Mouse (Mus musculus) Patski (cell line): ENCODE results near the gene Rdh7. TPM values are rescaled to one million over a fixed set of nuclear protein-coding genes. Genes with fewer than 3 reads are reported as not detected.
"Not testable (repeated sequence)": the region's sequence is repeated elsewhere in the genome, so short reads cannot be mapped to it uniquely, and the experiment has no call there.

Experiments used
- ATAC-seq: fragments of 100-300 bp; one replicate; pipeline ENCODE4 v1.8.0; 2021
- CTCF ChIA-PET: fragments of 350-600 bp; sonication (Branson Sonifier 250); formaldehyde crosslinking; loops from one replicate; lab custom pipeline; 2022; ENCODE audit warnings: inconsistent platforms; lab: Charles Lee
- POLR2A ChIA-PET: fragments of 350-600 bp; sonication (Branson Sonifier 250); formaldehyde crosslinking; loops from one replicate; lab custom pipeline; 2022; ENCODE audit warnings: antibody characterized with exemption, inconsistent platforms; lab: Charles Lee
- DNase-seq: peaks from one replicate; pipeline ENCODE4 v3.0.0-alpha.2; 2011; ENCODE audit warnings: low read depth, low spot score
- H3K27me3 ChIP-seq: fragments of 371-371 bp; one replicate; pipeline ENCODE4 v1.5.1; 2021
- CTCF ChIP-seq: fragments of 100-300 bp; IDR thresholded peaks from one replicate; pipeline ENCODE4 v1.5.1; 2021
- in situ Hi-C: fragments of 300-500 bp; cut with MboI; formaldehyde crosslinking; loops from 3 replicates; pipeline ENCODE4 v1.11.1; 2018; ENCODE audit warnings: low pct_unique_long_range_greater_than_20kb, mixed read lengths
- polyA plus RNA-seq: library from polyadenylated mRNA; unstranded; gene quantifications from one replicate; pipeline ENCODE4 v1.2.3, GENCODE M21; 2021

Gene Rdh7
- polyA plus RNA-seq: not detected

DNA sequence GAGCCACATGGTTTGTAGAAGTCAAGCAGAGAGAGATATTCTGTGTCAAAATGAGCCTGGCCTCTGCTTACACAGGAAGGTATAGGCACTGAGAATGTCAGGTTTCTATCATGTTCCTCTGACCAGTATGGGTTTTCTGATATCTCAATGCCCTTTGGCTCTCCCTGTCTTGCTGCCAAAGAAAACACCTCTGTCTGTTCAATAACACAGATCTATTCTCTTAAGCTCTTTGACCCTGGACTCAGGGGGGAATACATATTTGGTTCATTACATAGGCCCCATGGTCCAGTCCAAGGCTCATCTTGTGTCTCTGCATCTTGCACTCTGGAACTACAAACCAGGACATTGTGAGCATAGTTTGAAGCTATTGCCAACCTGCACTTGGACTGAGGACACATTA lies at the start of gene Rdh7:
Gene Rdh7 (minus strand): TSS at position 213 of the 400 bp plus-strand sequence.
- CTCF ChIA-PET: no interaction called here
- no peak for TF ChIP-seq CTCF

DNA sequence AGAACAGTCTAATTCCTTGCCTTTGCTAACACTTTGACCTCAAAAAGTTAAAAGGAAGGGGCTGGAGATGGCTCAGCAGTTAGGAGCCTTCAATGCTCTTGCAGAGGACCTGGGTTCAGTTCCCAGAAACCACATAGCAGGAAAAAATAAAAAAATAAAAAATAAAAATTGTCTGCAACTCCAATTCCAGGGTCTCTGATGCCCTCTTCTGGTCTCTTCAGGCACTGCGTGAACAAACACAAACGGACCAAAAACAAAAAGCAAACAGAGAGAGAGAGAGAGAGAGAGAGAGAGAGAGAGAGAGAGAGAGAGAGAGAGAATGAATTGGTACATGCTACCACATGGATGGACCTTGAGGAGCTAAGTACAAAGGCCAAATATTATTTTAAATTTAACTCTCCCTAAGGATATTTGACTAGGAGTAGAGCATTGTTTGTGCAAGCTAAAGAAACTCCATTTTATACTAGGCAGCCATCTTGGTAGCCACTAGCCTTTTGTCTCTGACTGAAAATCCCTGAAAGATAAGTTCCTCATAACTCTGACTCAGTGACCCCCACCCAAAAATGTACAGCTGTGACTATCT lies 48.9 kb upstream of the Rdh7 start:
- TF ChIP-seq CTCF: peak; percentile 80
- ChIA-PET CTCF (interaction anchor here (0.6 to 4.4 kb wide), 14 partner anchors 9 to 296 kb away, joined by 3 to 19 read pairs (median 4); partner anchors contain the start of gene Zbtb39), POLR2A (interaction anchor here (0.7 kb wide), 1 partner anchor 152 kb away, joined by 9 read pairs; no protein-coding TSS in a partner anchor)
- no peaks in the 10 kb centered on the region for H3K27me3 ChIP-seq
- no peak for DNase-seq
- no peak for ATAC-seq
- in situ Hi-C loops: loop anchor here (5.0 kb wide), 1 partner anchor 195 kb away; no protein-coding TSS in a partner anchor

More for the DNA sequence above, at the start of gene Rdh7:
- H3K27me3 ChIP-seq: no peaks in the 10 kb centered on the region
- in situ Hi-C loops: no loop called here
- DNase-seq (no peak), ATAC-seq (no peak)
- POLR2A ChIA-PET: no interaction called here

DNA sequence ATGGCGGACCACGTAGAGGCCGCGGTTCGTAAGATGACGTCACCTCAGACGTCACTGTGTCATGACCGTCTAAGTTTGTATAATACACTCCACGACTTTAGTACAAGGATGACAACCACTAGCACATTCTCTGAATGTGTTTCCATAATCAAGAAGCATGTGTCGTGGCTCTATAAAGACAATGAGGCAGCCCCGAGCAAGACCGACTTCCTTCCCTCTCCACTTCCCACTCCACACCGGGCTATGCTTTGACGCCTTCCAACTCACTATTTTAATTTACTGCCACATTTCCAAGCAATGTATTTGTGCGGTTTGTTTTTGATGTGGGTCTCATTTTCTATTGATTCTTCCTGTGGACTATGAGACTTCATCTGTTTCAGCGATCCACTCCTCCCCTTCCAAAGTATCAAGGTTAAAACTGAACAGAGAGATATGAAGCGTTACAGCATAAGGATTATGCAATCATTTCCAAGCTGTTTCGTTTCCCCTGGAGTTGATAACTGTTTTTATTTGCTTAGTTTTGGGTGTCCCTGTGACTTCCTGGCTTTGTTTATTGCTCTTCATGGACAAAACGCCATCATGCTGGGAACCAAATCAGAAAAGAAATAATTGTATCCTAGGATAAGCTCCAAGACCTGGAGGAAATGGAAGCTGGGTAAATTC lies 48.3 kb upstream of the Rdh7 start:
- ATAC-seq (no peak), DNase-seq (no peak)
- in situ Hi-C loops: loop anchor here (5.0 kb wide), 1 partner anchor 195 kb away; no protein-coding TSS in a partner anchor
- POLR2A ChIA-PET: no interaction called here
- H3K27me3 ChIP-seq: no peaks in the 10 kb centered on the region
- no peak for TF ChIP-seq CTCF
- CTCF ChIA-PET: interaction anchor here (0.8 to 4.4 kb wide), 7 partner anchors 10 to 199 kb away, joined by 3 to 19 read pairs (median 4); partner anchors contain the start of gene Zbtb39

DNA sequence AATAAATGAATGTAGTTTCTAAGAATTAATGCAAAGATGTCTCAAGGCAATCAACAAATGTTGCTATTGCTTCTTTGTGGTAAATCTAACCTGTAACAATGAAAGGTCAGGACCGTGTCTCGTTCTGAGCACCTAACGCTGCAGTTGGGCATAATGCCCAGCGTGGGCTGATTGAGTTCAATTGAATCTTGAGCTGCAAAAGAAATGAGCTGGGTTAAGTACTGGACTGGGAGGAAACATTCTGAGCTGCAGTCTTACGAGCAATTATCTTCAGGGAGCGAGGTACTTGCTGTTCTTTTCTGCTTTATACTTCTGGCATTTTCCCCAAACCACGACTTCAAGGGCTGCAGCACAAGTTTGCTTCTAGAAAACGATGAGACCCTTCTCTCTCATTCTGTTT lies 47.7 kb upstream of the Rdh7 start:
- ChIA-PET POLR2A (no interaction called here), CTCF (interaction anchor here (1.0 to 4.4 kb wide), 6 partner anchors 8 to 200 kb away, joined by 3 to 19 read pairs (median 4); partner anchors contain the start of gene Zbtb39)
- no peak for TF ChIP-seq CTCF
- no peaks in the 10 kb centered on the region for H3K27me3 ChIP-seq
- no peak for ATAC-seq
- DNase-seq: no peak
- in situ Hi-C loops: loop anchor here (5.0 kb wide), 1 partner anchor 194 kb away; no protein-coding TSS in a partner anchor

DNA sequence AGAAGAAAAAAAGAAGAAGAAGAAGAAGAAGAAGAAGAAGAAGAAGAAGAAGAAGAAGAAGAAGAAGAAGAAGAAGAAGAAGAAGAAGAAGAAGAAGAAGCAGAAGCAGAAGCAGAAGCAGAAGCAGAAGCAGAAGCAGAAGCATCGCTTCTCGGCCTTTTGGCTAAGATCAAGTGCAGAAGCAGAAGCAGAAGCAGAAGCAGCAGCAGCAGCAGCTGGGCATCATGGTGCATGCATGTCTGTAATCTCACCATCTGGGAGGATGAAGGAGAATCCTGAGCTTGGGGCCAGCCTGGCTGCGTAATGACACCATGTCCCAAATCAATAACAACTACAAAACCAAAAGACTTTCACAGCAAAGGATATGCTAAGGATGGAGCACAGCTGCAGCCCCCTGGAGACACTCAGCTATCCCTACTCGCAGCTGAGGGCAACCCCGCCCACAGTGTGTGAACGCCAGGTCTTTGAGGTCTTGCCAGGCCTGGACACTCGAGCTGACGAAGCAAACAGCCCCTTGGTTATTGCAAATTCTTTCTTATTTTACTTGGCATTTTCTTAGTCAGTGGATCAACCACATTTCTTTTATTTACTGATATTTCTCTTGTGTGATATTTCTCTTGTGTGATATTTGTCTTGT lies 43.8 kb upstream of the Rdh7 start:
- TF ChIP-seq CTCF: no peak
- DNase-seq: no peak
- ChIA-PET CTCF (no interaction called here), POLR2A (no interaction called here)
- no peaks in the 10 kb centered on the region for H3K27me3 ChIP-seq
- ATAC-seq: no peak
- in situ Hi-C loops: no loop called here

DNA sequence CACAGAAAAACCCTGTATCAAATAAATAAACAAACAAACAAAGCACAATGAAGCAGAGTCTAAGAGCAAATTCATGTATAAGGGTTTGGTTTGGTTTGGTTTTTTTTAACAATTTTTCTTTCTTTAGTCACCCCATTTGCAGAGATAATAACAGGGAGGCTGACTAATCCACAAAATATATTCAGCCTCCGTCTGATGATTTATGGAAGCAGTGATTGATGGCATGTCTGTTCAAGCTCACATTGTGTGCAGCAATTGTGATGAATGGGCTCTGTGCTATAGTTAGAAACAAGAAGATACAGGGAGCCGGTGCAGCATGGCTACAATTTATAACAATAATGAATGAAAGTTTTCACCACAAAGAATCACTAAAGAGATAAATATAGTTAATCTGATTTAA lies 39.1 kb upstream of the Rdh7 start:
- ChIA-PET CTCF (interaction anchor here (1.4 kb wide), 1 partner anchor 9 kb away, joined by 4 read pairs; no protein-coding TSS in a partner anchor), POLR2A (no interaction called here)
- DNase-seq: no peak
- ATAC-seq: no peak
- no peaks in the 10 kb centered on the region for H3K27me3 ChIP-seq
- no peak for TF ChIP-seq CTCF
- in situ Hi-C loops: no loop called here

DNA sequence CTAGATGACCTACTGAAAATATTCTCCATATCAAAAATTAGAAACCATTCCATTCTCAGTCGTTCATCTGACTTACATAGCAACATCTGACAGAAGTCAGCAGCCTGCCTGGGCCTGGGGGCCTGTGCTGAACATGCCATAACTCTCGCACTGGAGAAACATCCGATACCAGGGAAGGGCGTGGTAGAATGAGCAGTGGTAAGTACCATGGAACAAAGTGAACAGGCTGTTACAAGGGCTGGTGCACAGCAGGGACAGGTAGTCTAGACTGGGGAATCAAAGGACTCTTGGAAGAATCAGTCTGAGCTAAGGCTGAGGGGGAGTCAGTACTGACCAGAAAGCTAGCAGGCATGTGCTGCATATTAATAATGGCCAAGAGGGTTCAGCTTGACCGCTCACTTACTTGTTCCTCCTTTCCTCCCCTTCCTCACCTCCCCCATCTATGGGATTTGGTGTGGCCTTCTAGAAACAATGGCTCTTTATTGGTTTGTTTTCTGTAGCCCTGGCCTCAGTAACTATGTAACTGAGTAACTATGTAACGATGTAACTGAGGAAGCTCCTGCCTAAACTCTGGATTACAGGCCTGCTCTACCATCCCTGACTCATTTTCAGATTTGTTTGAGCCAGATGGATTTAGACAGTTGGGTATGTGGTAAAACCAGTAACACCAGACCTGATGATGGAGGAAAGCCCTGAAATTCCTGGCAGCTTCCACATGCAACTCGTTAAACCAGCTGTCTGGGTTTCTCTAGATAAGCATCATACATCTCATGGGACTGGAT lies 36.2 kb upstream of the Rdh7 start:
- in situ Hi-C loops: no loop called here
- no peaks in the 10 kb centered on the region for H3K27me3 ChIP-seq
- POLR2A ChIA-PET: no interaction called here
- TF ChIP-seq CTCF: no peak
- peak; percentile 57 for ATAC-seq
- CTCF ChIA-PET: interaction anchor here (1.0 to 1.1 kb wide), 3 partner anchors 8 to 180 kb away, joined by 3 to 4 read pairs (median 3); no protein-coding TSS in a partner anchor
- DNase-seq: peak; percentile 54

DNA sequence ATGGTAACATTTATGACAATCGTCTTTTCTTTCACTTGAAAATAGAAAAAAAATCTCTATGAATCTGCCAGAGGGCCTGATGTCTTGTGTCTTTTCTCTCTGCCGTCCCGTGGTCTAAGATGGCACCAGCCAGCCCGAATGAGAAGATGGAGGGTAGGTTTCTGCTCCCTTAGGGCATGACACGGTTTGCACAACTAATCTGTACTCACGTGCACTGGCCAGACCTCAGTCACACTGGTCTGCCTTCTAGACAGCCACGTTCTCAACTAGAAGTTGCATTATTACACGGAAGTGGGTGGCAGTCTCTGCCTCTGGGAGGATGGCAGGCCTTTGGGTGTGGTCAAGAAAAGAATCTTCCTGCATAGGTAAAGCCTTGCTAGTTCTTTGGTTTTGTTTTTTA lies 34.4 kb upstream of the Rdh7 start:
- no peaks in the 10 kb centered on the region for H3K27me3 ChIP-seq
- ChIA-PET POLR2A (no interaction called here), CTCF (interaction anchor here (0.6 kb wide), 1 partner anchor 15 kb away, joined by 3 read pairs; no protein-coding TSS in a partner anchor)
- no peak for TF ChIP-seq CTCF
- in situ Hi-C loops: no loop called here
- ATAC-seq: no peak
- DNase-seq: no peak

DNA sequence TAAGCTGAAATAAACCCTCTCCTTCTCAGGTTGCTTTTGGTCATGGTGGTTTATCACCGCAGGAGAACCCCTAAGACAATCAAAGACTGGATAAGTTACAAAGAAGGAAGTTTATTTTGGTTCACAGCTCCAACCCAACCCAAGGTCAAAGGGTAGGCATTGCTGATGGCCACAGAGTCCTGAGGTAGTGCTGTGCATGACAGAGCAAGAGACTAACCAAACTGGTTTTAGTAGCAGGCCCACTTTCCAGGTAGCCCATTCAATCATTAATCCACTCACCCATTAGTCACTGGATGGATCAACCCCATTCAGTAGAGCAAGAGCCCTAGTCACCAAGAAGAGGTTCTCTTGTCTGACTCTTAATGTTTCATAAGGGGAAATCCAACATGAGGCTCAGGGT lies 33.6 kb upstream of the Rdh7 start:
- CTCF ChIA-PET: no interaction called here
- H3K27me3 ChIP-seq: no peaks in the 10 kb centered on the region
- TF ChIP-seq CTCF: no peak
- no peak for DNase-seq
- no peak for ATAC-seq
- POLR2A ChIA-PET: no interaction called here
- in situ Hi-C loops: no loop called here

DNA sequence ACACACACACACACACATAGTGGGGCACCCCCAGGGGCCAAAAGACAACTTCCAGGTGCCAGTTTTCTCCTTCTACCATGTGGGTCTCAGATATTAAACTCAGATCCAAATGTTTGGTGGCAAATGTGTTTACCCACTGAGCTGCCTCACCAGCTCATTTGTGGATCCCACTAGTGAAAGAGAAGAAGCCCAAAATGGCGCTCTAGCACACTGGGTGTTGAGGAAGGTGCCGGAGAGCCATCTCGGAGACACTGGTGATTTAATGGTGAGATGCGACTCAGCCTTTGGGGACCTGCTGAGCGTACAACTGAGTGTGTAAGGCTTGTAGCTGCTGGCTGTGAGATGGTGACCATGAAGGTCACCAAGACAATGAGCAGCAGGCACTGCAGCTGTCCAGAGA lies 29.0 kb upstream of the Rdh7 start:
- no peaks in the 10 kb centered on the region for H3K27me3 ChIP-seq
- no peak for ATAC-seq
- in situ Hi-C loops: no loop called here
- ChIA-PET POLR2A (no interaction called here), CTCF (no interaction called here)
- DNase-seq: no peak
- TF ChIP-seq CTCF: no peak

DNA sequence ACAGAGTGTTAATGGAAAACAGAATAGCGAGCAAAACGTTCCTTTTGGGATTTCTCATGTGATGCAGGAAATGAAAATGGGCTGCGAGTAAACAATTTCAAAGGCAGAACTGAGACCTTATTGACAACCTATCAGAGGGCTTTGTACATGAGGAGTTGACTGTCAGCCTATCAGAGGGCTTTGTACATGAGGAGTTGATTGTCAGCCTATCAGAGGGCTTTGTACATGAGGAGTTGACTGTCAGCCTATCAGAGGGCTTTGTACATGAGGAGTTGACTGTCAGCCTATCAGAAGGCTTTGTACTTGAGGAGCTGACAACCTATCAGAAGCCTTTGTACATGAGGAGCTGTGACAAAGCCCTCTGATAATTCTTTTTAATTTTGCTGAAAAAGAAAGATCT lies 28.6 kb upstream of the Rdh7 start:
- POLR2A ChIA-PET, CTCF ChIA-PET, ATAC-seq, DNase-seq, in situ Hi-C loops, H3K27me3 ChIP-seq: not testable (repeated sequence)
